9 mouse cellular contexts compared by ENCODE assay signal in the genomic region with DNA sequence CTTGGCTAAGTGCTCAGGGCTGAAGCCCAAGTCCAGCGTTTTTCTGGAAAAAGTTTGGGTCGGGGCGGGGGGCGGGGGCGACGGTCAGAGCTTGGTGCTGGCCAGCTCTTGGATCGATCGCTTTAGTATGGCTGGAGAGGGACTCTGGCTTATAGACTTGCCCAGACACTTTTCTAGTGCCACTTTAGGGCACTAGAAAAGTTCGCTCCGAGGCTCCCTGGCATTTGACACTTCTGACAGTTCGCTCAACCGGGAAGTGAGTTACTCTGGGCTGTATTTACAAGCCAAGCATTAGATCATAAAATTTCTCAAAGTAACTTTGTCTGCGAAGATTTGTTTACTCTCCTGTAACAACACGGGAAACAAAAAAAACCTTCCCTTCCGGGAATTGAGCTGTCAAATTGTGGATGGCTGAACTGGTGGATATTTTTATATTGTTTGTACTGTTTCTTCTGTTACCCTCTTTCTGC. TPM values are rescaled to one million over a fixed set of nuclear protein-coding genes. Genes with fewer than 3 reads are reported as not detected.
DNase-seq lines count a peak whose midpoint lies in the region; ATAC-seq and TF ChIP-seq lines count a peak whose summit lies in the region.
"Had no signal": no experiment of that assay in that cellular context is flagged by ENCODE, and none has a peak within 500 bp of the region (broad histone marks: within the 10 kb centered on the region; RNA-seq: fewer than 3 reads in every experiment).

No protein-coding gene starts in this region.

- peak overlapping the region; percentile 33 for H3K4me3 ChIP-seq in forebrain, postnatal 0 days (ENCODE audit: low read depth, low read length)

- H3K4me2 ChIP-seq in forebrain, postnatal 0 days (ENCODE audit: low read depth) = peak overlapping the region; percentile 83

- H3K9ac ChIP-seq in forebrain, postnatal 0 days = peak overlapping the region; percentile 35; the same call in 1 of the 2 replicates

- no peaks in the 10 kb centered on the region for H3K27me3 ChIP-seq in forebrain, postnatal 0 days (ENCODE audit: insufficient read depth, low read length)

- H3K36me3 ChIP-seq in forebrain, postnatal 0 days (ENCODE audit: insufficient read depth) = no peaks in the 10 kb centered on the region
- H3K36me3 ChIP-seq: G1E had no signal

- no peak overlapping the region for H3K27ac ChIP-seq in forebrain, postnatal 0 days (ENCODE audit: low read depth, low read length)

- peak; percentile 94 for DNase-seq in heart, adult 11 months
- DNase-seq in heart, postnatal 25 days (ENCODE audit: low spot score) = no peak
- DNase-seq in forebrain, postnatal 0 days = no peak
- DNase-seq in kidney, adult 8-10 months = peak; percentile 26 to 38
- peak; percentile 69 for DNase-seq in lung, postnatal 25 days (ENCODE audit: low spot score)
- no peak for DNase-seq in cerebellum, adult 18-20 months
- DNase-seq in testis, postnatal 10 days (ENCODE audit: low spot score) = no peak
- DNase-seq in right cerebral cortex, postnatal 36 days (ENCODE audit: low spot score in 2 of 2) = no peak

- ATAC-seq in forebrain, postnatal 0 days = 0 out of 2 replicates have a peak, but pooled peaks have one; percentile 6

- H3K9me3 ChIP-seq in forebrain, postnatal 0 days (ENCODE audit: low read length) = no peaks in the 10 kb centered on the region
- H3K9me3 ChIP-seq: G1E had no signal

- H3K4me1 ChIP-seq in forebrain, postnatal 0 days (ENCODE audit: insufficient read depth) = no peaks in the 10 kb centered on the region

- WGBS in forebrain, postnatal 0 days = 16% methylated on average over 15 of the region's 15 CpGs

- intact Hi-C loops in heart, postnatal 25 days (cut with DNase I) = loop anchor here (2.0 kb wide), 1 partner anchor 38 kb away; no protein-coding TSS in a partner anchor

- no peak for TF ChIP-seq CTCF in forebrain, postnatal 0 days (IDR thresholded peaks at IDR 0.05; ENCODE audit: low read depth)

RNA-seq across cellular contexts. Expression of gene Fas, which starts 0.4 kb away (rescaled TPM):
- 10 to 100 TPM in 1 of 2 experiments, 1 to 10 TPM in 1; 9.5 to 11.1 TPM for total RNA-seq in heart, postnatal 25 days (2021)
- total RNA-seq in forebrain, postnatal 0 days (2014; rRNA removed) = 0.77 and 2.5 TPM in 2 replicates
- polyA plus RNA-seq in forebrain, postnatal 0 days (2015; fragmentation: Nextera tagmentation; extraction: Ambion mirVana) = 0.85 and 0.94 TPM in 2 replicates
- total RNA-seq: G1E had no signal
- polyA plus RNA-seq: G1E had no signal

RNA-seq across cellular contexts. Expression of gene Acta2, which starts 35.5 kb away (rescaled TPM):
- total RNA-seq in heart, postnatal 25 days (2021) = 100 to 1,000 TPM; 250 to 346 TPM
- total RNA-seq in forebrain, postnatal 0 days (2014; rRNA removed) = 3.8 and 11.1 TPM in 2 replicates
- 6.0 and 8.5 TPM in 2 replicates for polyA plus RNA-seq in forebrain, postnatal 0 days (2015; fragmentation: Nextera tagmentation; extraction: Ambion mirVana)
- total RNA-seq: G1E had no signal
- polyA plus RNA-seq: G1E had no signal

Comparison
In these comparisons a context has a peak if more than half of its experiments do, and no peak if none do; other contexts are left out.
1. DNase-seq: peak in heart, adult 11 months (single experiment), kidney, adult 8-10 months (2 of 2) and lung, postnatal 25 days (single experiment); none in heart, postnatal 25 days (single experiment), forebrain, postnatal 0 days (single experiment), cerebellum, adult 18-20 months (0 of 2), testis, postnatal 10 days (single experiment) and right cerebral cortex, postnatal 36 days (0 of 2).
2. RNA of gene Acta2, which starts 35.5 kb away (total RNA-seq): 250 to 346 TPM in heart, postnatal 25 days; 3.8 to 11.1 TPM in forebrain, postnatal 0 days; every median in the first group is over 10 times any median in the second.